Mouse (Mus musculus) cerebellum, adult 2 months (tissue): ENCODE data around the gene Thsd7b. TPM values are rescaled to one million over a fixed set of nuclear protein-coding genes. Genes with fewer than 3 reads are reported as not detected.
"Not testable (repeated sequence)": the region's sequence is repeated elsewhere in the genome, so short reads cannot be mapped to it uniquely, and the experiment has no call there.

Source experiments
- DNase-seq, 2 experiments: peaks; one replicate each; pipeline ENCODE4 v3.0.0; 2021
- H3K27ac ChIP-seq: fragments of 200-500 bp; 2 replicates; pipeline ENCODE4 v1.5.1; 2012; ENCODE audit warnings: low read length, control low read depth, inconsistent platforms; ENCODE audit not compliant: insufficient read depth
- H3K27me3 ChIP-seq: fragments of 200-500 bp; 2 replicates; pipeline ENCODE4 v1.6.1; 2012; ENCODE audit warnings: inconsistent platforms, mild to moderate bottlenecking, low read length, moderate library complexity; ENCODE audit not compliant: control insufficient read depth, insufficient read depth
- H3K4me1 ChIP-seq: fragments of 200-500 bp; 2 replicates; pipeline ENCODE4 v1.6.1; 2011; ENCODE audit warnings: low read length; ENCODE audit not compliant: control insufficient read depth, insufficient read depth
- H3K4me3 ChIP-seq: fragments of 200-500 bp; replicated peaks from 2 replicates; pipeline ENCODE3; 2011; ENCODE audit warnings: mild to moderate bottlenecking, low read depth, low read length, control low read depth; ENCODE audit not compliant: insufficient read depth
- CTCF ChIP-seq: fragments of 200-500 bp; IDR thresholded peaks from 2 replicates; pipeline ENCODE4 v1.5.1; 2011; ENCODE audit warnings: low read depth, mild to moderate bottlenecking, control low read depth, low read length, moderate library complexity, borderline replicate concordance; ENCODE audit not compliant: insufficient read depth
- POLR2A ChIP-seq: fragments of 200-500 bp; IDR thresholded peaks from 2 replicates; pipeline ENCODE4 v1.6.1; 2011; ENCODE audit warnings: low read length, control low read depth, borderline replicate concordance; ENCODE audit not compliant: insufficient read depth
- WGBS: fragments of 180-500 bp; shearing (Covaris S2); methylation state at CpG from one replicate; pipeline ENCODE4 v1.1.7; 2018; 5-methylcytosine and 5-hydroxymethylcytosine counted together
- polyA plus RNA-seq: library from polyadenylated mRNA; depleted of rRNA; stranded (reverse); fragments of >200 nt; gene quantifications from 2 replicates; pipeline ENCODE4 v1.2.3, GENCODE M21; 2012

Gene Thsd7b
- polyA plus RNA-seq, 1 experiment = 1.7 TPM

DNA sequence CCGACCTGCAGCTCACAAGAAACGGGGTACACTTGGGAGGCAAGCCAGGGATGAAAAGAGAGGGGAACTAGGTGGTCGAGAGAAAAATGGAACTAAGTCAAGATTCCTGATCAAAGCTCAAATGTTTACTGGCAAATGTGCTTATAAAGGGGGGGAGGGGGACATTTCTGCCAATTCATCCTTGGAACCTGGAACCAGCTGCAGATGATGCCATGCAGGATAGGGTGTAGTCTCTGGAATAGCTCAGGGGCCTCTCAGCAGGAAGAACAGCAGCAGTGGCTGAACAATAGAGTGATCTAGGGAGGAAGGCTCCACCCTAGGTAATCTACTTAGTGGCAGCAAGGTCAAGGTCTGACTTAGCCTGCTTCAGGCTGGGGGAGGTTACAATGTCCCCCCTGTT, 972.5 kb downstream of the Thsd7b start:
- H3K27ac ChIP-seq = no peak overlapping the region
- no peak overlapping the region for H3K4me3 ChIP-seq
- 55% methylated on average over 3 of the region's 3 CpGs for WGBS
- no peak for DNase-seq
- H3K4me1 ChIP-seq = no peaks in the 10 kb centered on the region
- TF ChIP-seq CTCF = no peak
- no peak for TF ChIP-seq POLR2A
- no peaks in the 10 kb centered on the region for H3K27me3 ChIP-seq

DNA sequence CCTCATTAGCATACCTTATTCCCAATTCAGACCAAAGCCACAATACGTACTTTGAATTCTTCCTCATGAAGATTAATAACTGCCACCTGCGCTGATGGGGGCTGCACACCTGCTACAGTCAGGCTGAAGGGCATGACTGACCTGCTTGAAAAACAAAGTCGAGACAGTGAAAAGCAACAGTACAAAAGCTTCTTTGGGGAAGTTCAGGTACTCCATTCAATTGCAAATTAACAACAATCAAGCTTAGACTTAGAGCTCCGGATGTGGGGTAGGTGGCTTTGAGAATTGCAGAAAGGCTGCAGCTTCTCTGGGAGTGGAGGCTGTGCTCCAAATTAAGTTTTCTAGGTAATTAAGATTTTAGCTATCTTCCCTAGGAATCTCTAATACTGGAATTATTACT, 973.2 kb downstream of the Thsd7b start:
- H3K4me1 ChIP-seq, H3K4me3 ChIP-seq, H3K27me3 ChIP-seq, DNase-seq, H3K27ac ChIP-seq: not testable (repeated sequence)
- WGBS = 83% methylated on average over 4 of the region's 4 CpGs

DNA sequence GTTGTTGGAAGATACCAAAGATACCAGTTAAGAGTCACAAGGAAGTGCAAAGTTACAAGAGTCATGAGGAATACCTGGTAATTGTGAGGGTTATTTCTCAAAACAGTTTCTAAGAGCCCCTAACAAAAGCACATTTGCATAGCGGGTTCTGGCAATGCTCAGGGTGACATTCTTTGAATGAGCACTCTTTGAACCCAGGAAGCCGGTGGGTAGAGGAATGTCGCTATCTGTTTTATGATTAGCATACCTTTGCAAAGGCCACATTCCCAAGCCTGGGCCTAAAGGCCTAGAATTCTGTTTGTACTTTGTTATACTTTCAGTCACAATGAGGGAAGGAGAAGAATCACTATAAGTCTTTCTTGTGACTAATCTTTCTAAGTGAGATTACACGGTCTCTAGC, 973.8 kb downstream of the Thsd7b start:
- not testable (repeated sequence) for H3K4me1 ChIP-seq, H3K27ac ChIP-seq, H3K4me3 ChIP-seq, H3K27me3 ChIP-seq, DNase-seq
- WGBS = 97% methylated on average over 4 of the region's 4 CpGs

DNA sequence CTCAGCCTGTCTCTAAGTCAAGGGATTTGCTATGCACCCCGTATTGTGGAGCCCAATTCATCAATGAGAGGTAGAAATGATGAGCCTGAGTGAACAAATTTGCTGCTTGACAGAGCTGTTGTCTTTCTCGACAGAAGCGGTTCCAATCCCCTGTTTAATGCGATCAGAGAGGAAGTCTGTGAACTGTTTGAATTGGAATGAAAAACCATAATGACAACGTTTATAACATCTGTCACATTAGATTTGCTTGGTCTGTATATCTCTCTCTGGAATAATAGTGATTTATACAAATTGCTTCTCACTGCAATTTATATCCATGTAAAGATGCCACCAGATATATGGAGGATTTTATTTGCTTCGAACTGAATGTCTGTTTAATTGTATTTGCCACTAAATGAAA, 988.9 kb downstream of the Thsd7b start:
- DNase-seq = no peak
- H3K4me1 ChIP-seq = no peaks in the 10 kb centered on the region
- 36% methylated on average over 6 of the region's 6 CpGs for WGBS
- no peak for TF ChIP-seq CTCF
- TF ChIP-seq POLR2A = no peak
- H3K4me3 ChIP-seq = no peak overlapping the region
- H3K27me3 ChIP-seq = no peaks in the 10 kb centered on the region
- no peak overlapping the region for H3K27ac ChIP-seq
